Mouse (Mus musculus) left cerebral cortex, postnatal 10 days (tissue): ENCODE measurements around the gene Riox2. TPM values are rescaled to one million over a fixed set of nuclear protein-coding genes. Genes with fewer than 3 reads are reported as not detected.

Experiments used
- DNase-seq, 2 experiments: peaks; one replicate each; pipeline ENCODE4 v3.0.0; 2021 to 2022; ENCODE audit warnings: low spot score in 2 of 2, mixed read lengths in 1 of 2; ENCODE audit errors: extremely low spot score in 1 of 2
- intact Hi-C: fragments of 180-260 bp; cut with DNase I; formaldehyde crosslinking; loops from one replicate; pipeline ENCODE4 v1.15.1; 2025
- total RNA-seq, 2 experiments: library from RNA; stranded (reverse); gene quantifications; 2 replicates each; pipeline ENCODE4 v1.2.3; 2021

The Riox2 gene
- total RNA-seq, 2 experiments from 2014 or later: 12.9 to 13.4 TPM

DNA sequence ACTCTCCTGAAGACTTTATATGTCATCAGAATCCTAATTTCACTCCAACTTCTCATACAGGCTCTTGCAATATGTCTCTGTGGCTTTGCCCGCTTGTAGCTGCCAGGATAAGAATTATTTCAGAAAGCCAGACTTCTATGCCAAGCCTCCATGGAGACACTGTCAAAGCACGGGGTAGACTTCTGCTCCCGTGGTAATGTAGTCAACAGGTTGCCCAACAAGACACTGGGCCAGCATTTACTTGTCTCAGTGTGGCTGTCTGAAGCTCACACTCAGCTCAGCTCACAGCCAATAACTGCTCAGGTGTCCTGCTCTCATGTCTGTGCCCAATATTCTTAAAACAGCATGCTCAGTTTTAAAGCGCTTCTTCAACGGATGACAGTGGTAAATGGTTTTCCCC, 43.6 kb downstream of the Riox2 start:
- DNase-seq: peak in 1 of 2 experiments; percentile 10
- intact Hi-C loops: no loop called here

DNA sequence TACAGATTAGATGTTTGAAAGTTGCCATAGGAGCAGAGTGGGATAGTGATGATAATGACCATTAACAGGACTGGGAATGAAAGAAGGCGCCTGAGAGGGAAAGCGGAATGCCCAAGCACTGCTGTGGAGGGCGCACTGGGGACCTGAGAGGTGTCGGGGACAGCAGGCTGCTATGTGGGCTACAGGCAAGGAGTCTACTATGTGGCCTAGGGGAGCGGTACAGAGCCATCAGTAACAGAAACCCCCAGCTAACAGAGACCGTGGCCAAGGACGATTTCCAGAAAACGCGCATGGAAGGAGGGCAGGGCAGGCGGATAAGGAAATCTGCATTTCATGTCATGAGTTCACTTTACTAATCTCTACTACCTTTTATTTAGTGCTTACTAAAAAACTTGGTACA, 45.4 kb downstream of the Riox2 start:
- no peak for DNase-seq
- intact Hi-C loops: no loop called here

DNA sequence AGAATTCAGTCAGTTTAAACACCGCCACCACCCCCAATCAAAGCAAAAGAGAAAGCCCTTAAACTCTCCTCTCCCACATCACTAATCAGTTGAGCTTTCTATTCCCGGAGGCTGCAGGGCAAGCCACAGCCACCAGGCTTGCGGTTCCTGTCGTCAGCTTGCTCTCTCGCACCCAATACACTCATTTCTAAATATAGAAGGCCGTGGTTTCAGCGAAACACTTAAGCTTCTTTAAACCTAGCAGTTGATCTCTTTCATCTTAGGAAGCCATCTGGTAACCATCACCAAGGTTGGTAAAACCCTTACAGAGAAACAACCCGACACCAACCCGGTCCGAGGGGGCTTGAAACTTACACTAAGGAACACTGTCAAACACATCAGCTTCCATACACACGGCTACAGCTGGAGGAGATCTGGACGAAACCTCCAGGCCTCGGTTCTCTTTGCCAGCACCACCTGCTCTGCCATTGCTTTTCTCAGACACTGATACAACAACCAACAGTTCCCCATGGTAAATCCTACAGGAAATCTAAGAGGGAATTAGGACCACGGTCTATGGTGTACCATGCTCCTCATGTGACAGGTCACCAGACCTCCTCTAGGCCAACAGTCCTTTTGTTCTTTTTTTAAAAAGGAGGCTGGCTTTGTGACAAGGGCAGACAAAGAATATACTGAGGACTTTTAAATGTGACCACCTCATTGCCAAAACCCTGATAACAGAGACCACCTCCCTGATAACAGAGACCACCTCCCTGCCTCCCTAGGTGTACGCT, 46.1 kb downstream of the Riox2 start:
- intact Hi-C loops: no loop called here
- no peak for DNase-seq

DNA sequence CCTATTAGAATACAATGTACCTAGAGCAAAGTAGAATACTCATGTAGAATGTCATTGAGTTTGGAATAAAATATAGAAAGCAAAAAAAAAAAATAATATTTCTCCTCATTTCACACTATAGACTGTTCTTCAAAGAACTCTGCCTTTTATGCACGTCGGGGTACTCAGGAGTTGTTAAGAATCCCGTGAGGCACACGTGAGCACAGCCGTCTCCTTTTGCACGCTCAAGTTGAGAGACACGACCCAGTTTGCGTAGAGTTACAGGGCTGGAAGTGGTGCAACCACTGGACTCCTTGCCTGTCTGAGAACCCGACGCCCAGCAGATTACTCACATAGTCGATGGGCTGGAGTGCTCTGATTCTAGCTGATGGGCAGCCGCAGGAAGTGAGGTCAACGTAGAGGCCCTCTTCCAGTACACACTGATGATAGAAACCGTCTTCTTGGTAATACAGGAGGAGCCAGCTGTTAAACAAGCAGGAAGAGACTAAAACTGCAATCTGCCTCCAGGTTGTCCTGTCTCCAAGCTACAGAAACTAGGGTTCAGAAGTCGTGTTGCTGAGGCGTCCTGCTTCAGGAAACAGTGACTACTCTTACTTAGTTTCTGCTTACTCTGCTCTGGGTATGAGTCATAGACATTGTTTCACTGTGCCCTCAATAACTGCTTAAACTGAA, 50.3 kb downstream of the Riox2 start:
- no peak for DNase-seq

DNA sequence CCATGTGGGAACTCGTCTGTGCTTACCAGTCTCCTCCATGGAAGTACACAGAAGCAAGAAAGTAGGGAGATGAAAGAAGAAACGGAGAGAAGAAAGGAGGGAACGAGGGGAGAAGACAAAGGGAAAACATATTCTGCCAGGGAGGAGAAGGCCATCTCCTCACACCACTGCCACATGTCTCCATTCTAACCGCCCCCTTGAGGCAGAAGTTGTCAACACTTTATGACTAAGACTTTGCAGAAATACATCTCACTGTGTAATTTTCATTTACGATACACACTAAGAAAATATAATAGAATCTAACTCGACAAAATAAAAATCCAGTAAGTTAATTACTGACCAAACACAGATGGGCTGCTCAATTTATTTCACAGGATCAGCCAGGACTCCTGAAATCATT, 55.4 kb downstream of the Riox2 start:
- no peak for DNase-seq
- intact Hi-C loops: no loop called here

More for the DNA sequence above, 50.3 kb downstream of the Riox2 start:
- intact Hi-C loops: no loop called here

DNA sequence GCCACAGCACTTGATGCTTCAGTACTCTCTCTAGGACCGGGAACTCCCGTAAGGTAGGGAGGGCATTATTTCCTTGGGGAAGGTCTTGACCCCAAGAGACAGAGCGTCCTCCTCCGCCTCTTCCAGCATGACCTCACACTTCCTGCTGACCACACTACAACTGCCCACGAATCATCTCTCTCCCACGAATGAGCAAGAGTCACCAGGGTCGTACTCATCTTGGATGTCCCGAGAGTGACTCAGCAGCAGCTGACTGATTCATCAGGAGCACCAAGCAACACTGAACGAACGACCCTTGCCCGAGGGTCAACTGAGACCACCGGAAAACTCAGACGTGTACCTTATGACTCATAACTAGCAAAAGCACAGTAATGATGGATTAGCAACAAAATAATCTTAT, 58.0 kb downstream of the Riox2 start:
- no peak for DNase-seq
- intact Hi-C loops: no loop called here

DNA sequence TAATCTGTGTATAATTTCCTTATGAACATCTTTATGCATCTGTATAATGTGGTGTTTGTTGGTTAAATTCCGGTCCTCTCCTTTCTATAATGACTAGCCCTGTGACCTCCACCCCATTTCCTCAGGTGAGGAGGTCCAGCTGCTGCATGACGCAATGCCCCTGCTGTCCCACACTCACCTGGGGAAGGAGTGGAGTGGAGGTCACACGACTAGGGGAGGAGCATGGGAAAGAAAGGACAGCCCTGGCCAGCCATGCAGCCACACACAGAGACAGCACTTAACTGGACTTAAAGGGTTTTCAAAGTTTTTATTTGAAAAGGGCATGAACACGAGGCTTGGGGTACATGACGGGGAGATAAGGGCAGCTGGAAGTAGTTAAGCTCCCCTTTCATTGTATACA, 59.7 kb downstream of the Riox2 start:
- intact Hi-C loops: no loop called here

DNA sequence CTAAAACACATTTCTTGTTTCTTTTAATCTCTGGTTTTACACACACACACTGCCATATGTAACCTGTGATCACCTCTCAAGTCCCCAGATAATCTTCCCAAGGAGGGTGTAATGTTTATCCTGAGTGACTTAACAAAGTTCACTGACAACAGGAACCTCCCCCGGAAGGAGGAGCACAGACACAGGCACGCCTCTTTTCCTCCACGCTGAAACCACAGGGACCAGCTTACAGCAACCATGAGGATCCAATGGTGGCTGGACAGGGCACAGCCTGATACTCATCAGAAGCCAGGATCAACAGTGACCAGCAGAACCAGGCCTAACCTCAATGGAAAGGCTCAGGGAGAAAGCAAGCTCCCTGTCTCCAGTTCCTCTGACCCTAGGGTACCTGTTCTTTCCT, 61.0 kb downstream of the Riox2 start:
- DNase-seq: no peak
- intact Hi-C loops: no loop called here

More for the DNA sequence above, 59.7 kb downstream of the Riox2 start:
- DNase-seq: no peak

DNA sequence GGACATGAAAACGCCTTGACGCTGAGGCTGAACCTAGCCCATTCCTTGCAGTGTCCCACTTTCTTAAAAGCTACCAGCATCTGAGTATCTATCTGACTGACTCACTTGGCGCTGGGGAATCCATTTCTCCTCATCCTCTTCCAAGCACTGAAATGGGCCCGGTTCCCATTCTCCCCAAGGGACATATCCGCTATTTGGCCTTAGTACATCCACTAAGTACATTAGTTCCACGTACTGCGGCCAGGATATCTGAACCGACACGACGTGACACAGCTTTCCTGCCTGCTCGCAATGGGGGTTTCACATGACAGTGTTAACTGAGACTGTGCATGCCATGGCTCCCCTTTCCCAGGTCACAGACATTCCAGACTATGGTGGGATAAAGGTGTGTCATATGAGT, 62.8 kb downstream of the Riox2 start:
- DNase-seq: no peak
- intact Hi-C loops: no loop called here

DNA sequence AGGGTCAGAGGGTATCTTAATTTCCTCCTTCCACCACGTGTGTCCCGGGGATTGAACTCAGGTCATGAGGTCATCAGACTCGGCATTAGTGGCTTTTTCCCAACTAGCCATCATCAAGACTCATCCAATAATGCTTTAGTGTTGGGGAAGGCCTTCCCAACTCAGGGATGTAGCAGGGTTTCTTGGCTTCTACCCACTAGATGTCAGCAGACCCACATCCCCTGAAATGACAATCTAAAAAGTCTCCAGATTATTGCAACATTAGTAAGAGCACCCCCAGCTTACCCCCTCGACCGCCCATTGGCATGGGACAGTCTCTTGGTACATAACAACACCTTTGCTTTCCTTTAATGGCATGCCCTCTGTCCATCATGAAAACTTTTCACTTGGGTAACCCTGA, 64.1 kb downstream of the Riox2 start:
- no peak for DNase-seq
- intact Hi-C loops: loop anchor here (5.0 kb wide), 1 partner anchor 82 kb away; no protein-coding TSS in a partner anchor

DNA sequence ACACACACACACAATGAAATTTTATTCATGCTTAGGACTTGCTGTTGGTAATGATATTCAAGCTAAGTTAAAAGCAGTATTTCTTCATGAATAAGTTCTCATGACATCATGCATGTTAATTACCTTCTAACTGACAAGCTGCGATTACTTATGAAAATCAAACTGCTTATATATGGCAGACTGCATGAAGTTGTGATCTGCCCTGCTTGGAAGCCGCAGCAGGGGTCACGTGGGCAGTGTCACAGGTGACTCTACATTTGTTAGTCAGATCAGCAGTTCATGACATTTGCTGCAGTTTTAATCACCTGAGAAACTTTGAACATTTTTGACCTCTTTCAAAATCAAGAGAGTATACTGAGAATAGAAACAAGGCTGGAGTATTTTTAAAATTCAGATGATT, 69.4 kb downstream of the Riox2 start:
- intact Hi-C loops: no loop called here
- no peak for DNase-seq

DNA sequence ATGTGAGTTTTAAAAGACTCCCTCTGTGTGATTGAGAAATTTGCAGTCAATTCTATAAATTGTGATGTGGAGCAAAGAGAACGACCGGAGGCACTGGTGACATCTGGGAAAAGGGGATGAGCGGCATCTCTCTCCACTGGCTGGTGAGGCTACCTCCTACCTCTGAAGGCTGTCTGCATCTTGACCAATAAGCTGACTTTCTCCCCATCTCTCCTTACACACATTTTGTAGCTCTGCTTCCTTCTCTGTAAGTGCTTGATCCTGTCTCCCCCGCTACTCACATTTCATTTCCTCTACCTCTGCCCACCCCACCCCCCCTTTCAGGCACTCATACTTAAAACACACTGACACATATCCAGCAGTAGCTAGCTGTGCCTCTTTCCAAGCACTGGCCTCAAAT, 69.8 kb downstream of the Riox2 start:
- intact Hi-C loops: no loop called here

More for the DNA sequence above, 69.8 kb downstream of the Riox2 start:
- no peak for DNase-seq

Other genes with a start within 250 kb of the Riox2 start
- gene Olfr201, start 199.1 kb upstream of the Riox2 start, total RNA-seq: not detected
- gene Olfr202, start 185.0 kb upstream of the Riox2 start, total RNA-seq: not detected
- not detected for gene Olfr203, start 172.9 kb upstream of the Riox2 start, total RNA-seq
- not detected for gene Olfr204, start 153.5 kb upstream of the Riox2 start, total RNA-seq
- gene Olfr205, start 140.6 kb upstream of the Riox2 start, total RNA-seq: not detected
- not detected for gene Olfr206, start 122.5 kb upstream of the Riox2 start, total RNA-seq
- gene Olfr209, start 107.8 kb upstream of the Riox2 start, total RNA-seq: not detected
- gene Gabrr3, start 64.4 kb upstream of the Riox2 start, total RNA-seq: under 1 TPM in 1 of 2 experiments, not detected in 1; 0.13 TPM
- 1 to 10 TPM; 4.6 to 6.1 TPM for gene Crybg3, start 129.2 kb downstream of the Riox2 start, total RNA-seq
- gene Arl6, start 167.6 kb downstream of the Riox2 start, total RNA-seq: 10 to 100 TPM; 34.5 to 38.7 TPM